Mouse (Mus musculus) liver, adult 2 months (tissue): ENCODE results near the gene Amigo1.

Experiments used
- CTCF ChIP-seq: fragments of 200-500 bp; IDR thresholded peaks from 2 replicates; pipeline ENCODE4 v1.5.1; 2011; ENCODE audit warnings: low read depth, low read length, control low read depth
- POLR2A ChIP-seq: fragments of 200-500 bp; IDR thresholded peaks from 2 replicates; pipeline ENCODE4 v1.6.1; 2011; ENCODE audit warnings: low read length, control low read depth; ENCODE audit not compliant: insufficient read depth; ENCODE audit errors: extremely low read depth

GRCm38 (mm10) chr3:108146671-108147070, 39.5 kb upstream of the Amigo1 start:
- no peak for TF ChIP-seq CTCF
- no peak for TF ChIP-seq POLR2A
